Mouse (Mus musculus) ES-Bruce4 (cell line): Measurements from ENCODE around the gene Tgfbrap1.

Experiments
- CTCF ChIP-seq: IDR thresholded peaks from one replicate; pipeline ENCODE4 v1.8.1; 2011; ENCODE audit warnings: low read depth, low read length
- POLR2A ChIP-seq: IDR thresholded peaks from one replicate; pipeline ENCODE4 v1.8.1; 2011; ENCODE audit warnings: low read length; ENCODE audit not compliant: insufficient read depth

DNA sequence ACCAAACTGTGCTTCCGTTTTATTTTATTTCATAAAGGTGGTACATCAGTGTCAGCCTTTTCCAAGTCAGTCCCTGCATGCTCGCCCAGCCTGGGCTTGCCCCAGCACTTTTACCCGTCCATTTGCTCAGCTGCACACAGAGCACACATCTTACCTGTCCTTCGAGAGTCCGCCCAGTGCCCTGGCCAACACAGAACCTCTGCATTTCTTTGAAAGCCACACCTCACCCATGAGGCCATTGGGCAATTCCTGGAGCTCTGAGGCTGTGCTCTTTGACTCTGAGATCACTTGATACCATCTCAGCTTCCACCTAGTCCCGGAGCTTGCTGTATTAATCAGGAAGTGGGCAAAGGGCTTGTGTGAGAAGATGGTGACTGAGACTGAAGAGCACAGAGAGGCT is 47.0 kb upstream of the Tgfbrap1 start:
- TF ChIP-seq POLR2A (no peak), CTCF (no peak)
